Mouse (Mus musculus) forebrain, embryonic 16.5 days (tissue): ENCODE measurements around the gene Mroh7. TPM values are rescaled to one million over a fixed set of nuclear protein-coding genes. Genes with fewer than 3 reads are reported as not detected.

Experiments used
- ATAC-seq: fragments of 200-750 bp; cut with Nextera tagmentation; 2 replicates; pipeline ENCODE4 v1.8.0; 2017; ENCODE audit warnings: mild to moderate bottlenecking, moderate library complexity
- H3K27ac ChIP-seq: fragments of 300-500 bp; sonication (generic); 2 replicates; pipeline ENCODE4 v1.5.1; 2014; ENCODE audit warnings: low read length, control low read depth
- H3K27me3 ChIP-seq: fragments of 300-500 bp; sonication (generic); replicated peaks from 2 replicates; pipeline ENCODE4 v1.6.1; 2014; ENCODE audit warnings: low read length; ENCODE audit not compliant: control insufficient read depth, insufficient read depth
- H3K36me3 ChIP-seq: fragments of 300-500 bp; sonication (generic); 2 replicates; pipeline ENCODE4 v1.6.1; 2014; ENCODE audit not compliant: control insufficient read depth, insufficient read depth
- H3K4me1 ChIP-seq: fragments of 300-500 bp; sonication (generic); replicated peaks from 2 replicates; pipeline ENCODE4 v1.6.1; 2014; ENCODE audit warnings: low read length; ENCODE audit not compliant: control insufficient read depth, insufficient read depth
- H3K4me2 ChIP-seq: fragments of 300-500 bp; sonication (generic); 2 replicates; pipeline ENCODE4 v1.6.1; 2014; ENCODE audit warnings: mild to moderate bottlenecking, low read length, control low read depth
- H3K4me3 ChIP-seq: fragments of 300-500 bp; sonication (generic); replicated peaks from 2 replicates; pipeline ENCODE4 v1.5.1; 2014; ENCODE audit warnings: mild to moderate bottlenecking, low read length, control low read depth
- H3K9ac ChIP-seq: fragments of 300-500 bp; sonication (generic); replicated peaks from 2 replicates; pipeline ENCODE4 v1.6.1; 2014; ENCODE audit warnings: low read depth, low read length, control low read depth
- H3K9me3 ChIP-seq: fragments of 300-500 bp; sonication (generic); 2 replicates; pipeline ENCODE4 v1.6.1; 2016; ENCODE audit warnings: low read length; ENCODE audit not compliant: control insufficient read depth
- WGBS: fragments of 180-500 bp; shearing (Covaris S2); extraction: QIAGEN DNeasy Blood & Tissue Kit; methylation state at CpG from one replicate; pipeline ENCODE4 v1.1.7; 2014; 5-methylcytosine and 5-hydroxymethylcytosine counted together
- polyA plus RNA-seq: library from polyadenylated mRNA; unstranded; fragments of >200 nt; fragmentation: Nextera tagmentation; extraction: Ambion mirVana; gene quantifications from 2 replicates; pipeline ENCODE4 v1.2.1, GENCODE M21; 2015

The Mroh7 gene
- polyA plus RNA-seq, 1 experiment from 2014 or later = 0.38 TPM

- ATAC-seq = no peak
- 25% methylated on average over 8 of the region's 8 CpGs for WGBS
- no peaks in the 10 kb centered on the region for H3K36me3 ChIP-seq
- no peaks in the 10 kb centered on the region for H3K9me3 ChIP-seq
- H3K4me3 ChIP-seq = no peak overlapping the region
- H3K4me2 ChIP-seq = no peak overlapping the region
- H3K27me3 ChIP-seq = no peaks in the 10 kb centered on the region
- H3K4me1 ChIP-seq = peaks cover 27% of the 10 kb centered on the region
- H3K27ac ChIP-seq = peak overlapping the region; percentile 74
- H3K9ac ChIP-seq = no peak overlapping the region
Observed at GRCm38 (mm10) chr4:106705096-106705665, 25.5 kb downstream of the Mroh7 start.

GRCm38 (mm10) chr4:106704416-106704815 lies 26.3 kb downstream of the Mroh7 start:
- Histone ChIP-seq H3K36me3 (no peaks in the 10 kb centered on the region), H3K27me3 (no peaks in the 10 kb centered on the region), H3K27ac (peak overlapping the region; percentile 74), H3K4me2 (no peak overlapping the region), H3K9me3 (no peaks in the 10 kb centered on the region), H3K4me1 (peaks cover 30% of the 10 kb centered on the region), H3K9ac (no peak overlapping the region), H3K4me3 (no peak overlapping the region)
- WGBS = 28% methylated on average over 11 of the region's 11 CpGs
- ATAC-seq = peak; percentile 69

GRCm38 (mm10) chr4:106703956-106704355 lies 26.8 kb downstream of the Mroh7 start:
- no peak overlapping the region for H3K4me2 ChIP-seq
- no peaks in the 10 kb centered on the region for H3K36me3 ChIP-seq
- ATAC-seq = no peak
- no peak overlapping the region for H3K27ac ChIP-seq
- WGBS = 70% methylated on average over 10 of the region's 10 CpGs
- H3K27me3 ChIP-seq = no peaks in the 10 kb centered on the region
- no peak overlapping the region for H3K9ac ChIP-seq
- H3K9me3 ChIP-seq = no peaks in the 10 kb centered on the region
- peaks cover 30% of the 10 kb centered on the region for H3K4me1 ChIP-seq
- H3K4me3 ChIP-seq = no peak overlapping the region

- H3K27ac ChIP-seq = peak overlapping the region; percentile 71
- H3K9me3 ChIP-seq = no peaks in the 10 kb centered on the region
- no peak overlapping the region for H3K4me2 ChIP-seq
- no peaks in the 10 kb centered on the region for H3K36me3 ChIP-seq
- H3K4me1 ChIP-seq = peaks cover 30% of the 10 kb centered on the region
- no peaks in the 10 kb centered on the region for H3K27me3 ChIP-seq
- WGBS = 41% methylated on average over 4 of the region's 4 CpGs
- peak; percentile 30 for ATAC-seq
- no peak overlapping the region for H3K4me3 ChIP-seq
- no peak overlapping the region for H3K9ac ChIP-seq
Observed at GRCm38 (mm10) chr4:106700798-106701197, 29.9 kb downstream of the Mroh7 start.

GRCm38 (mm10) chr4:106699989-106700388 lies 30.7 kb downstream of the Mroh7 start:
- Histone ChIP-seq H3K36me3 (no peaks in the 10 kb centered on the region), H3K9me3 (no peaks in the 10 kb centered on the region), H3K4me3 (no peak overlapping the region), H3K4me2 (no peak overlapping the region), H3K27me3 (no peaks in the 10 kb centered on the region), H3K27ac (no peak overlapping the region), H3K4me1 (peaks cover 24% of the 10 kb centered on the region), H3K9ac (no peak overlapping the region)
- ATAC-seq = 0 out of 2 replicates have a peak, but pooled peaks have one; percentile 13
- 18% methylated on average over 9 of the region's 9 CpGs for WGBS

- Histone ChIP-seq H3K9ac (no peak overlapping the region), H3K4me1 (no peaks in the 10 kb centered on the region), H3K36me3 (no peaks in the 10 kb centered on the region), H3K4me2 (no peak overlapping the region), H3K27me3 (no peaks in the 10 kb centered on the region), H3K4me3 (no peak overlapping the region), H3K9me3 (no peaks in the 10 kb centered on the region), H3K27ac (no peak overlapping the region)
- ATAC-seq = no peak
- 86% methylated on average over 15 of the region's 15 CpGs for WGBS
Observed at GRCm38 (mm10) chr4:106693841-106694430, 36.8 kb downstream of the Mroh7 start.

- Histone ChIP-seq H3K36me3 (no peaks in the 10 kb centered on the region), H3K27ac (no peak overlapping the region), H3K4me3 (no peak overlapping the region), H3K4me2 (no peak overlapping the region), H3K27me3 (no peaks in the 10 kb centered on the region), H3K9me3 (no peaks in the 10 kb centered on the region), H3K9ac (no peak overlapping the region), H3K4me1 (no peaks in the 10 kb centered on the region)
- no peak for ATAC-seq
- 51% methylated on average over 3 of the region's 3 CpGs for WGBS
Observed at GRCm38 (mm10) chr4:106688636-106689296, 42.0 kb downstream of the Mroh7 start.

- Histone ChIP-seq H3K27me3 (no peaks in the 10 kb centered on the region), H3K36me3 (peaks cover 5% of the 10 kb centered on the region), H3K4me2 (no peak overlapping the region), H3K9ac (no peak overlapping the region), H3K4me3 (no peak overlapping the region), H3K9me3 (no peaks in the 10 kb centered on the region), H3K4me1 (peaks cover 8% of the 10 kb centered on the region), H3K27ac (no peak overlapping the region)
- ATAC-seq = no peak
- WGBS = 57% methylated on average over 2 of the region's 2 CpGs
Observed at GRCm38 (mm10) chr4:106680955-106681354, 49.8 kb downstream of the Mroh7 start.

GRCm38 (mm10) chr4:106679152-106679551 lies 51.6 kb downstream of the Mroh7 start:
- H3K4me2 ChIP-seq = peak overlapping the region; percentile 86
- 42% methylated on average over 3 of the region's 3 CpGs for WGBS
- H3K27ac ChIP-seq = no peak overlapping the region
- H3K9ac ChIP-seq = no peak overlapping the region
- peaks cover 8% of the 10 kb centered on the region for H3K4me1 ChIP-seq
- ATAC-seq = peak; percentile 26
- no peaks in the 10 kb centered on the region for H3K27me3 ChIP-seq
- H3K4me3 ChIP-seq = peak overlapping the region; percentile 83
- no peaks in the 10 kb centered on the region for H3K9me3 ChIP-seq
- peaks cover 8% of the 10 kb centered on the region for H3K36me3 ChIP-seq
